Mouse (Mus musculus) intestine, embryonic 15.5 days (tissue): ENCODE results near the gene Cyb5r3. TPM values are rescaled to one million over a fixed set of nuclear protein-coding genes. Genes with fewer than 3 reads are reported as not detected.

Experiments used
- ATAC-seq: fragments of 200-750 bp; cut with Nextera tagmentation; 2 replicates; pipeline ENCODE4 v1.8.0; 2017; ENCODE audit warnings: moderate TSS enrichment, moderate library complexity
- H3K27ac ChIP-seq: fragments of 300-500 bp; sonication (generic); 2 replicates; pipeline ENCODE4 v1.5.1; 2015; ENCODE audit warnings: mild to moderate bottlenecking, inconsistent platforms
- H3K27me3 ChIP-seq: fragments of 300-500 bp; sonication (generic); replicated peaks from 2 replicates; pipeline ENCODE4 v1.6.1; 2015; ENCODE audit warnings: inconsistent platforms
- H3K36me3 ChIP-seq: fragments of 300-500 bp; sonication (generic); 2 replicates; pipeline ENCODE4 v1.6.1; 2015; ENCODE audit warnings: inconsistent platforms
- H3K4me1 ChIP-seq: fragments of 300-500 bp; sonication (generic); replicated peaks from 2 replicates; pipeline ENCODE4 v1.6.1; 2015; ENCODE audit warnings: inconsistent platforms
- H3K4me2 ChIP-seq: fragments of 300-500 bp; sonication (generic); replicated peaks from 2 replicates; pipeline ENCODE4 v1.6.1; 2015; ENCODE audit warnings: mild to moderate bottlenecking, inconsistent platforms
- H3K4me3 ChIP-seq: fragments of 300-500 bp; sonication (generic); replicated peaks from 2 replicates; pipeline ENCODE4 v1.5.1; 2015; ENCODE audit warnings: inconsistent platforms
- H3K9ac ChIP-seq: fragments of 300-500 bp; sonication (generic); 2 replicates; pipeline ENCODE4 v1.6.1; 2015; ENCODE audit warnings: inconsistent platforms
- H3K9me3 ChIP-seq: fragments of 300-500 bp; sonication (generic); 2 replicates; pipeline ENCODE4 v1.6.1; 2016; ENCODE audit warnings: inconsistent platforms
- WGBS: fragments of 180-500 bp; shearing (Covaris S2); methylation state at CpG from one replicate; pipeline ENCODE4 v1.1.7; 2015; 5-methylcytosine and 5-hydroxymethylcytosine counted together
- polyA plus RNA-seq: library from polyadenylated mRNA; unstranded; fragments of >200 nt; fragmentation: Nextera tagmentation; extraction: Ambion mirVana; gene quantifications from 2 replicates; pipeline ENCODE4 v1.2.1, GENCODE M21; 2015

Gene Cyb5r3
- polyA plus RNA-seq, 1 experiment from 2014 or later: 176 TPM

- H3K4me1 ChIP-seq: no peaks in the 10 kb centered on the region
- H3K27me3 ChIP-seq: no peaks in the 10 kb centered on the region
- peak; percentile 34; the same call in 1 of the 2 replicates for ATAC-seq
- no peak overlapping the region for H3K27ac ChIP-seq
- H3K4me3 ChIP-seq: no peak overlapping the region
- no peaks in the 10 kb centered on the region for H3K9me3 ChIP-seq
- peaks cover 40% of the 10 kb centered on the region for H3K36me3 ChIP-seq
- no peak overlapping the region for H3K4me2 ChIP-seq
- H3K9ac ChIP-seq: no peak overlapping the region
- WGBS: 73% methylated on average over 11 of the region's 11 CpGs
Observed at GRCm38 (mm10) chr15:83156929-83157666, 15.3 kb downstream of the Cyb5r3 start.

DNA sequence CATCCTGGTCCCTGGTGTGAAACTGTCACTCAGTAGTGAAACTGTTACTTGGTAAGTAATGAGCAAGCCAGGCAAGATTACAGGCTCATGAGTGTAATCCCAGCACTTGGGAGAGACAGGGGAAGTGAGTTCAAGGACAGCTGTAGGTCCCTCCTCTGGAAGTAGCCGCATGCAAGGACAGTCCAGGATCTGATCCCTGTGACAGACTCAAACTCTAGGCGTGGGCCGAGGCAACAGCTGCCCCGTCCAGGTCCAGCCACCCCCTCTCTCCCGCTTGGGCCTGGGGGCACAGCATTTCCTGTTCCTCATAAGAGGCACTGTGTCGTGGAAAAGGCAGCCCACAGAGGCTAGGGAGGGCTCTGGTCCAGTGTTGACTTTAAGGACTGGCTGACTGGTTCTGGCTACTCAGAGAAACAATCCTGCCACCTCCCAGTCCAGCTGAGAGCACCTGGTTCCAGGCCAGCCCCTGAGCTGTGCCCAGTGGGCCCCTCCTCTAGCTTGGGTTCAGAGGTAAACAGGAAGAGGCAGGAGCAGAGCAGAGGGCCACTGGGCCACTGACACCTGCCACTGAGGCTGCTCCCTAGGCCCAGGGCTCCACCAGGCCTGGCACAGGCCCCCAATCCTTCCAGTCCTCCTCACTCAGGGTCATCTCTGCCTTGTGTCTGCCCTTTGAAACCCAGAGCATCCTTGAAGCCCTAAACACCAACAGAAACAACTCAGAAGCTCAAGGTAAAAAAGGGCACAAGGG lies 16.5 kb downstream of the Cyb5r3 start:
- no peak overlapping the region for H3K9ac ChIP-seq
- no peak overlapping the region for H3K27ac ChIP-seq
- H3K27me3 ChIP-seq: no peaks in the 10 kb centered on the region
- no peaks in the 10 kb centered on the region for H3K4me1 ChIP-seq
- H3K9me3 ChIP-seq: no peaks in the 10 kb centered on the region
- no peak for ATAC-seq
- H3K4me3 ChIP-seq: no peak overlapping the region
- 65% methylated on average over 6 of the region's 6 CpGs for WGBS
- H3K36me3 ChIP-seq: peaks cover 37% of the 10 kb centered on the region
- no peak overlapping the region for H3K4me2 ChIP-seq

- no peak for ATAC-seq
- Histone ChIP-seq H3K9ac (no peak overlapping the region), H3K36me3 (peaks cover 24% of the 10 kb centered on the region), H3K4me2 (no peak overlapping the region), H3K9me3 (no peaks in the 10 kb centered on the region), H3K4me3 (no peak overlapping the region), H3K27me3 (no peaks in the 10 kb centered on the region), H3K4me1 (0 out of 2 replicates have a peak, but pooled peaks cover 3% of the 10 kb centered on the region), H3K27ac (no peak overlapping the region)
- 93% methylated on average over 7 of the region's 7 CpGs for WGBS
Observed at GRCm38 (mm10) chr15:83154309-83154708, 18.1 kb downstream of the Cyb5r3 start.

DNA sequence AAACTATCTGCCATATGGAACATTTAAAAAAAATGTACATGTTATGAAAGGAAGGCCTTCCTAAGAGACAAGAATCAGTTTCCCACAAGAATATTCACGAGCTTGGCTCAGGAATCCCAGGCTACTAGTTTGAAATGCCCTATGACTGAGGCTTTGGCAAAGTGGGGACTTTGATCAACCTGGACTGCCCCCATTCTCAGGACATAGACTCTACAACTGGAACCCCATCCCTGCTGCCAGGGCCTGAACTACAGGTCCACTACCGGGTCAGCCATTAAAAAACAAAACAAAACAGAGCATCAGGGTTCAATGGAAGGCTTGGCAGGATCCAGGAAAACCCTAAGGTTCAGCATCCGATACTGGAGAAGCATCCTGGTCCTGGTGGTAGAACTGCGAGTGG lies 21.7 kb downstream of the Cyb5r3 start:
- Histone ChIP-seq H3K27ac (no peak overlapping the region), H3K9ac (no peak overlapping the region), H3K4me3 (no peak overlapping the region), H3K4me1 (peaks cover 11% of the 10 kb centered on the region), H3K27me3 (no peaks in the 10 kb centered on the region), H3K36me3 (peaks cover 13% of the 10 kb centered on the region; the same call in 1 of the 2 replicates), H3K9me3 (no peaks in the 10 kb centered on the region), H3K4me2 (no peak overlapping the region)
- WGBS: 80% methylated on average over 4 of the region's 4 CpGs
- no peak for ATAC-seq

- H3K9me3 ChIP-seq: no peaks in the 10 kb centered on the region
- no peak for ATAC-seq
- 13% methylated on average over 3 of the region's 3 CpGs for WGBS
- H3K27ac ChIP-seq: peak overlapping the region; percentile 98
- 0 out of 2 replicates have a peak overlapping the region, but pooled peaks have one; percentile 5 for H3K4me3 ChIP-seq
- peak overlapping the region; percentile 84 for H3K4me2 ChIP-seq
- peaks cover 13% of the 10 kb centered on the region; the same call in 1 of the 2 replicates for H3K36me3 ChIP-seq
- peaks cover 11% of the 10 kb centered on the region for H3K4me1 ChIP-seq
- H3K9ac ChIP-seq: no peak overlapping the region
- H3K27me3 ChIP-seq: no peaks in the 10 kb centered on the region
Observed at GRCm38 (mm10) chr15:83150073-83150442, 22.3 kb downstream of the Cyb5r3 start.

- peak within 1 kb of the TSS; percentile 84 for H3K4me2 ChIP-seq
- H3K4me1 ChIP-seq: peaks cover 11% of the 10 kb centered on the region
- no peaks in the 10 kb centered on the region for H3K27me3 ChIP-seq
- peak; percentile 95 for ATAC-seq
- H3K9ac ChIP-seq: peak within 1 kb of the TSS; percentile 93
- H3K9me3 ChIP-seq: no peaks in the 10 kb centered on the region
- peak within 1 kb of the TSS; percentile 98 for H3K27ac ChIP-seq
- 0% methylated on average over 56 of the region's 56 CpGs for WGBS
- peaks cover 12% of the 10 kb centered on the region; the same call in 1 of the 2 replicates for H3K36me3 ChIP-seq
- H3K4me3 ChIP-seq: peak within 1 kb of the TSS; percentile 87
Observed at GRCm38 (mm10) chr15:83149196-83150072, 23.0 kb downstream of the Cyb5r3 start, which contains the start of gene Poldip3. Gene Poldip3, minus strand, starts transcription at chr15:83149384.

DNA sequence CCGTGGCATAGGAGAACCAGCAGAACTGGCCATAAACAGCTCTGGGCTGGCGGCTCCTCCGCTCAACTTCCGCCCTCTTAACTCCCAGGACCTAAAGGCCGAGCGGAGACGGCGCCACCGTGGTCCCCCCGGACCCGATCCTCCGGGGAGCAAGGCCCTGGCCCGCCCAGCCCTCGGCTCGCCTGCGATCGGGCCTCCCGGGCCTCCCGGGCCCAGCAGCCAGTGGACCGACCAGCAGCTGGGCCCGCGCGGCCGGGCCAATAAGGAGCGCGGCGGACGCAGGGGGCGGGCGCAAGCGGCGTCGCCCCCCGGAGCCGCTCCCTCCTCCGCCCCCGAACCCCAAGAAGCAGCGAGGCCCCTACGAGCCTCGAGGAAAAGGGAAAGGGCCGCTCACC lies 23.6 kb downstream of the Cyb5r3 start:
- no peaks in the 10 kb centered on the region for H3K27me3 ChIP-seq
- H3K9ac ChIP-seq: peak overlapping the region; percentile 93
- peak overlapping the region; percentile 84 for H3K4me2 ChIP-seq
- peak overlapping the region; percentile 98 for H3K27ac ChIP-seq
- WGBS: 0% methylated on average over 30 of the region's 41 CpGs
- peak overlapping the region; percentile 87 for H3K4me3 ChIP-seq
- peaks cover 16% of the 10 kb centered on the region for H3K4me1 ChIP-seq
- ATAC-seq: peak; percentile 89
- H3K9me3 ChIP-seq: no peaks in the 10 kb centered on the region
- H3K36me3 ChIP-seq: peaks cover 8% of the 10 kb centered on the region; the same call in 1 of the 2 replicates

- H3K4me3 ChIP-seq: peak overlapping the region; percentile 87
- 1% methylated on average over 21 of the region's 21 CpGs for WGBS
- H3K9ac ChIP-seq: peak overlapping the region; percentile 93
- peak overlapping the region; percentile 84 for H3K4me2 ChIP-seq
- peaks cover 4% of the 10 kb centered on the region; the same call in 1 of the 2 replicates for H3K36me3 ChIP-seq
- H3K27ac ChIP-seq: peak overlapping the region; percentile 98
- H3K9me3 ChIP-seq: no peaks in the 10 kb centered on the region
- no peak for ATAC-seq
- H3K27me3 ChIP-seq: no peaks in the 10 kb centered on the region
- H3K4me1 ChIP-seq: peaks cover 18% of the 10 kb centered on the region
Observed at GRCm38 (mm10) chr15:83148395-83148794, 24.0 kb downstream of the Cyb5r3 start.

- Histone ChIP-seq H3K4me1 (peaks cover 35% of the 10 kb centered on the region), H3K9ac (no peak overlapping the region), H3K27me3 (no peaks in the 10 kb centered on the region), H3K4me3 (no peak overlapping the region), H3K36me3 (0 out of 2 replicates have a peak, but pooled peaks cover 4% of the 10 kb centered on the region), H3K27ac (no peak overlapping the region), H3K4me2 (no peak overlapping the region), H3K9me3 (no peaks in the 10 kb centered on the region)
- ATAC-seq: no peak
- WGBS: 86% methylated on average over 6 of the region's 6 CpGs
Observed at GRCm38 (mm10) chr15:83145541-83145940, 26.9 kb downstream of the Cyb5r3 start.

- no peak overlapping the region for H3K4me3 ChIP-seq
- no peaks in the 10 kb centered on the region for H3K9me3 ChIP-seq
- no peak overlapping the region for H3K4me2 ChIP-seq
- WGBS: 24% methylated on average over 5 of the region's 5 CpGs
- H3K4me1 ChIP-seq: peaks cover 28% of the 10 kb centered on the region
- no peak overlapping the region for H3K27ac ChIP-seq
- peaks cover 12% of the 10 kb centered on the region; the same call in 1 of the 2 replicates for H3K36me3 ChIP-seq
- no peak overlapping the region for H3K9ac ChIP-seq
- no peak for ATAC-seq
- no peaks in the 10 kb centered on the region for H3K27me3 ChIP-seq
Observed at GRCm38 (mm10) chr15:83142861-83143260, 29.5 kb downstream of the Cyb5r3 start.

GRCm38 (mm10) chr15:83135654-83136053 lies 36.7 kb downstream of the Cyb5r3 start:
- Histone ChIP-seq H3K4me1 (no peaks in the 10 kb centered on the region), H3K4me2 (no peak overlapping the region), H3K27ac (no peak overlapping the region), H3K36me3 (peaks cover 68% of the 10 kb centered on the region), H3K27me3 (no peaks in the 10 kb centered on the region), H3K9ac (no peak overlapping the region), H3K9me3 (no peaks in the 10 kb centered on the region), H3K4me3 (no peak overlapping the region)
- no peak for ATAC-seq
- WGBS: 75% methylated on average over 2 of the region's 2 CpGs

DNA sequence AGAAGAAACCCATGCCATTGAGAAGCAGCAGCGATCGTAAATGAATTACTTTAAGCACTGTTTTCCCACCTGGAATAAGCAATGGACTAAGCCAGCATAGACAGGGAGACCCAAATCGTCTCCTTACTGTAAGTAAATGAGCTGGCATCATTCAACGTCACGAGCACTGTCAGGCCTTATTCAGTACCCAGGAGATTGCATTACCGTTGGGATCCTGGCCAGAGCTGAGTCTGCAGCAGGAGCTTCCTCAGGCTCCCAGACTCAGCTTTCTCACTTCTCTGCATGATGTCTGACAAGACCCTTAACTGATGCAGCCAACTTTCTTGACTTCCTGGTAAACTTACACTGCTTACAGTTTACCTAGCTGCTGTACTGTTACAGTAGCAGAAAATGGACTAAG lies 37.7 kb downstream of the Cyb5r3 start:
- H3K4me2 ChIP-seq: no peak overlapping the region
- 89% methylated on average over 6 of the region's 6 CpGs for WGBS
- H3K36me3 ChIP-seq: peaks cover 77% of the 10 kb centered on the region

More for the DNA sequence above, 37.7 kb downstream of the Cyb5r3 start:
- Histone ChIP-seq H3K4me3 (no peak overlapping the region), H3K9me3 (no peaks in the 10 kb centered on the region), H3K27me3 (no peaks in the 10 kb centered on the region), H3K9ac (no peak overlapping the region), H3K4me1 (no peaks in the 10 kb centered on the region), H3K27ac (no peak overlapping the region)
- no peak for ATAC-seq
